In genomic region chr11:60940501-60940900, GRCm38 (mm10) we compare ENCODE assay signal across 15 mouse cellular contexts. TPM values are rescaled to one million over a fixed set of nuclear protein-coding genes. Genes with fewer than 3 reads are reported as not detected.
DNase-seq lines count a peak whose midpoint lies in the region; ATAC-seq and TF ChIP-seq lines count a peak whose summit lies in the region.
"Had no signal": no experiment of that assay in that cellular context is flagged by ENCODE, and none has a peak within 500 bp of the region (broad histone marks: within the 10 kb centered on the region; RNA-seq: fewer than 3 reads in every experiment).

No protein-coding gene starts in this region.

- H3K4me1 ChIP-seq in kidney, embryonic 14.5 days (ENCODE audit: control insufficient read depth, insufficient read depth, low read length) = peaks cover 33% of the 10 kb centered on the region
- H3K4me1 ChIP-seq in lung, embryonic 16.5 days (replicated peaks; ENCODE audit: control insufficient read depth, insufficient read depth, low read length) = peaks cover 21% of the 10 kb centered on the region
- peaks cover 22% of the 10 kb centered on the region for H3K4me1 ChIP-seq in lung, adult 2 months (ENCODE audit: control insufficient read depth, insufficient read depth, low read length)
- H3K4me1 ChIP-seq in intestine, embryonic 16.5 days (ENCODE audit: control insufficient read depth, insufficient read depth, low read length) = peaks cover 53% of the 10 kb centered on the region
- no peaks in the 10 kb centered on the region for H3K4me1 ChIP-seq in stomach, postnatal 0 days (replicated peaks; ENCODE audit: control insufficient read depth, insufficient read depth)
- H3K4me1 ChIP-seq: forebrain, embryonic 15.5 days had no signal

- H3K4me3 ChIP-seq in kidney, embryonic 14.5 days (ENCODE audit: low read length) = no peak overlapping the region
- no peak overlapping the region for H3K4me3 ChIP-seq in lung, embryonic 16.5 days (ENCODE audit: low read length)
- H3K4me3 ChIP-seq in lung, adult 2 months (replicated peaks; ENCODE audit: extremely low read depth, low read depth, low read length) = no peak overlapping the region
- H3K4me3 ChIP-seq in intestine, embryonic 16.5 days (ENCODE audit: low read length) = no peak overlapping the region
- no peak overlapping the region for H3K4me3 ChIP-seq in stomach, postnatal 0 days (ENCODE audit: low read depth, low read length)
- H3K4me3 ChIP-seq: forebrain, embryonic 15.5 days had no signal

- WGBS in kidney, embryonic 14.5 days = 78% methylated on average over 5 of the region's 5 CpGs
- WGBS in lung, embryonic 16.5 days = 74% methylated on average over 5 of the region's 5 CpGs
- WGBS in lung, adult 2 months = 72% methylated on average over 5 of the region's 5 CpGs
- 85% methylated on average over 5 of the region's 5 CpGs for WGBS in intestine, embryonic 16.5 days
- WGBS in stomach, postnatal 0 days = 79% methylated on average over 5 of the region's 5 CpGs

- no peak overlapping the region for H3K4me2 ChIP-seq in kidney, embryonic 14.5 days (replicated peaks; ENCODE audit: low read depth, low read length)
- H3K4me2 ChIP-seq in lung, embryonic 16.5 days (ENCODE audit: low read depth, low read length) = no peak overlapping the region
- no peak overlapping the region for H3K4me2 ChIP-seq in intestine, embryonic 16.5 days (ENCODE audit: low read depth, low read length)
- no peak overlapping the region for H3K4me2 ChIP-seq in stomach, postnatal 0 days (replicated peaks; ENCODE audit: low read depth)
- H3K4me2 ChIP-seq: forebrain, embryonic 15.5 days had no signal

- peak overlapping the region; percentile 77; the same call in 1 of the 2 replicates for H3K27ac ChIP-seq in kidney, embryonic 14.5 days (ENCODE audit: low read depth, low read length)
- H3K27ac ChIP-seq in lung, embryonic 16.5 days (ENCODE audit: low read length) = peak overlapping the region; percentile 87
- peak overlapping the region; percentile 82; the same call in 1 of the 2 replicates for H3K27ac ChIP-seq in intestine, embryonic 16.5 days (ENCODE audit: low read length)
- H3K27ac ChIP-seq in stomach, postnatal 0 days (replicated peaks) = peak overlapping the region; percentile 61
- H3K27ac ChIP-seq: forebrain, embryonic 15.5 days had no signal

- no peak for TF ChIP-seq CTCF in lung, adult 2 months (IDR thresholded peaks at IDR 0.05; ENCODE audit: insufficient read depth, low read length)
- no peak for TF ChIP-seq CTCF in stomach, postnatal 0 days (IDR thresholded peaks at IDR 0.05; ENCODE audit: low read depth)

- TF ChIP-seq POLR2A in lung, adult 2 months (IDR thresholded peaks at IDR 0.05; ENCODE audit: borderline replicate concordance, extremely low read depth, low read depth, low read length) = no peak

- no peaks in the 10 kb centered on the region for H3K27me3 ChIP-seq in kidney, embryonic 14.5 days (ENCODE audit: control insufficient read depth, insufficient read depth, low read length)
- H3K27me3 ChIP-seq in lung, embryonic 16.5 days (ENCODE audit: control insufficient read depth, insufficient read depth, low read depth, low read length) = no peaks in the 10 kb centered on the region
- H3K27me3 ChIP-seq in intestine, embryonic 16.5 days (replicated peaks; ENCODE audit: control insufficient read depth, insufficient read depth, low read length) = no peaks in the 10 kb centered on the region
- no peaks in the 10 kb centered on the region for H3K27me3 ChIP-seq in stomach, postnatal 0 days (ENCODE audit: control insufficient read depth, insufficient read depth, low read length)
- H3K27me3 ChIP-seq: forebrain, embryonic 15.5 days had no signal

- H3K36me3 ChIP-seq in kidney, embryonic 14.5 days (ENCODE audit: control insufficient read depth, insufficient read depth, low read length) = peaks cover 37% of the 10 kb centered on the region
- H3K36me3 ChIP-seq in lung, embryonic 16.5 days (ENCODE audit: control insufficient read depth, insufficient read depth, low read length) = peaks cover 13% of the 10 kb centered on the region
- H3K36me3 ChIP-seq in intestine, embryonic 16.5 days (ENCODE audit: control insufficient read depth, insufficient read depth, low read length) = peaks cover 9% of the 10 kb centered on the region; the same call in 1 of the 2 replicates
- H3K36me3 ChIP-seq in stomach, postnatal 0 days (ENCODE audit: control insufficient read depth, insufficient read depth, low read length) = peaks cover 19% of the 10 kb centered on the region; the same call in 1 of the 2 replicates

- no peak for TF ChIP-seq EP300 in stomach, postnatal 0 days (optimal IDR thresholded peaks at IDR 0.05)

- no peak overlapping the region for H3K9ac ChIP-seq in kidney, embryonic 14.5 days (ENCODE audit: low read depth, low read length)
- H3K9ac ChIP-seq in lung, embryonic 16.5 days (ENCODE audit: low read length) = peak overlapping the region; percentile 17; the same call in 1 of the 2 replicates
- no peak overlapping the region for H3K9ac ChIP-seq in intestine, embryonic 16.5 days (ENCODE audit: low read depth, low read length)
- no peak overlapping the region for H3K9ac ChIP-seq in stomach, postnatal 0 days (ENCODE audit: low read length)
- H3K9ac ChIP-seq: forebrain, embryonic 15.5 days had no signal

- DNase-seq in kidney, adult 11 months = no peak
- DNase-seq in lung, adult 2 months = no peak
- no peak for DNase-seq in stomach, postnatal 0 days (ENCODE audit: low spot score)
- no peak for DNase-seq in heart, adult 8-10 months (ENCODE audit: low spot score)
- DNase-seq: cerebellum, adult 2 months; gastrocnemius, postnatal 14 days; layer of hippocampus, adult 9-11 months; right cerebral cortex, postnatal 14 days; thymus, postnatal 14 days had no signal

- H3K9me3 ChIP-seq in kidney, embryonic 14.5 days (ENCODE audit: control insufficient read depth, low read length) = no peaks in the 10 kb centered on the region
- no peaks in the 10 kb centered on the region for H3K9me3 ChIP-seq in lung, embryonic 16.5 days (ENCODE audit: control insufficient read depth, low read length)
- no peaks in the 10 kb centered on the region for H3K9me3 ChIP-seq in intestine, embryonic 16.5 days (ENCODE audit: control insufficient read depth, low read length)
- H3K9me3 ChIP-seq in stomach, postnatal 0 days (ENCODE audit: control insufficient read depth, low read length) = no peaks in the 10 kb centered on the region
- H3K9me3 ChIP-seq: forebrain, embryonic 15.5 days had no signal

- no peak for ATAC-seq in kidney, embryonic 14.5 days (ENCODE audit: low FRiP score, low TSS enrichment)
- no peak for ATAC-seq in lung, embryonic 16.5 days (ENCODE audit: low read depth)
- no peak for ATAC-seq in intestine, embryonic 16.5 days
- no peak for ATAC-seq in stomach, postnatal 0 days (ENCODE audit: low FRiP score, low TSS enrichment)
- ATAC-seq: CD4-positive, CD25-positive, alpha-beta regulatory T cell, adult 4 months; forebrain, embryonic 15.5 days; hindbrain, embryonic 16.5 days had no signal

RNA-seq across cellular contexts. Expression of gene Map2k3, which starts 8.7 kb away (rescaled TPM):
- polyA plus RNA-seq in kidney, embryonic 14.5 days (2014; fragmentation: Nextera tagmentation; extraction: Ambion mirVana) = 69.0 and 106 TPM in 2 replicates
- polyA plus RNA-seq in lung, embryonic 16.5 days (2015; fragmentation: Nextera tagmentation; extraction: Ambion mirVana) = 110 and 114 TPM in 2 replicates
- polyA plus RNA-seq in lung, adult 2 months (2012; rRNA removed) = 29.4 and 48.0 TPM in 2 replicates
- 172 and 174 TPM in 2 replicates for polyA plus RNA-seq in intestine, embryonic 16.5 days (2015; fragmentation: Nextera tagmentation; extraction: Ambion mirVana)
- 105 and 108 TPM in 2 replicates for polyA plus RNA-seq in stomach, postnatal 0 days (2015; fragmentation: Nextera tagmentation; extraction: Ambion mirVana)
- 10 to 100 TPM; 74.6 to 80.8 (median 77.0) TPM for total RNA-seq in heart, adult 8-10 months (2022)

RNA-seq across cellular contexts. Expression of gene Natd1, which starts 26.0 kb away (rescaled TPM):
- 15.7 and 25.0 TPM in 2 replicates for polyA plus RNA-seq in kidney, embryonic 14.5 days (2014; fragmentation: Nextera tagmentation; extraction: Ambion mirVana)
- 19.9 and 21.6 TPM in 2 replicates for polyA plus RNA-seq in lung, embryonic 16.5 days (2015; fragmentation: Nextera tagmentation; extraction: Ambion mirVana)
- 29.2 and 34.4 TPM in 2 replicates for polyA plus RNA-seq in lung, adult 2 months (2012; rRNA removed)
- polyA plus RNA-seq in intestine, embryonic 16.5 days (2015; fragmentation: Nextera tagmentation; extraction: Ambion mirVana) = 10.8 and 13.0 TPM in 2 replicates
- polyA plus RNA-seq in stomach, postnatal 0 days (2015; fragmentation: Nextera tagmentation; extraction: Ambion mirVana) = 6.7 and 8.3 TPM in 2 replicates
- 10 to 100 TPM in 2 of 4 experiments, 1 to 10 TPM in 2; 8.6 to 15.0 (median 11.0) TPM for total RNA-seq in heart, adult 8-10 months (2022)
